Mouse (Mus musculus) erythroid progenitor cell, adult 5-6 weeks (primary cell): Measurements from ENCODE around the gene Nploc4. TPM values are rescaled to one million over a fixed set of nuclear protein-coding genes. Genes with fewer than 3 reads are reported as not detected.
"Not testable (repeated sequence)": the region's sequence is repeated elsewhere in the genome, so short reads cannot be mapped to it uniquely, and the experiment has no call there.

Source experiments
- ATAC-seq: replicated peaks from 2 replicates; pipeline ENCODE4 v1.8.0; 2016; ENCODE audit warnings: moderate number of reproducible peaks, mild to moderate bottlenecking, moderate TSS enrichment, inconsistent platforms; ENCODE audit not compliant: poor library complexity, low FRiP score, severe bottlenecking
- total RNA-seq, 2 experiments: library from RNA; stranded (forward) in 1 of 2; stranded (reverse) in 1 of 2; fragments of 150-400 nt in 1 of 2; fragments of 186-747, 209-891 nt in 1 of 2; gene quantifications; 2 replicates each; pipeline versions ENCODE4 v1.2.3 to v1.2.4; 2015 to 2017; ENCODE audit warnings: low replicate concordance in 2 of 2

Gene Nploc4
- total RNA-seq, 2 experiments from 2014 or later, result 35.2 to 65.8 TPM

GRCm38 (mm10) chr11:120445475-120445874 lies 8.0 kb upstream of the Nploc4 start:
- no peak for ATAC-seq

GRCm38 (mm10) chr11:120444106-120444505 lies 6.6 kb upstream of the Nploc4 start:
- ATAC-seq, result no peak

GRCm38 (mm10) chr11:120442765-120443280 lies 5.3 kb upstream of the Nploc4 start:
- ATAC-seq, result no peak

GRCm38 (mm10) chr11:120442344-120442743 lies 4.8 kb upstream of the Nploc4 start, which contains the start of gene Tspan10:
Gene Tspan10, plus strand, starts transcription at chr11:120442644.
- ATAC-seq, result no peak

- ATAC-seq, result no peak
These were observed 413 bp upstream of the Nploc4 start for GRCm38 (mm10) chr11:120437857-120438385.

- ATAC-seq, result no peak
These were observed 10.8 kb downstream of the Nploc4 start for GRCm38 (mm10) chr11:120426727-120427126.

GRCm38 (mm10) chr11:120423569-120424295 lies 13.8 kb downstream of the Nploc4 start:
- ATAC-seq, result peak; percentile 74

- ATAC-seq, result no peak
These were observed 14.6 kb downstream of the Nploc4 start for GRCm38 (mm10) chr11:120422651-120423568.

- ATAC-seq, result no peak
These were observed 18.9 kb downstream of the Nploc4 start for GRCm38 (mm10) chr11:120418592-120418991.

GRCm38 (mm10) chr11:120417852-120418251 lies 19.7 kb downstream of the Nploc4 start:
- no peak for ATAC-seq

- not testable (repeated sequence) for ATAC-seq
These were observed 23.9 kb downstream of the Nploc4 start for GRCm38 (mm10) chr11:120413621-120414020.

- no peak for ATAC-seq
These were observed 31.1 kb downstream of the Nploc4 start for GRCm38 (mm10) chr11:120406445-120406844.

GRCm38 (mm10) chr11:120405867-120406266 lies 31.6 kb downstream of the Nploc4 start:
- peak; percentile 79 for ATAC-seq

GRCm38 (mm10) chr11:120404814-120405213 lies 32.7 kb downstream of the Nploc4 start:
- ATAC-seq, result no peak

GRCm38 (mm10) chr11:120399319-120399718 lies 38.2 kb downstream of the Nploc4 start:
- ATAC-seq, result no peak

- no peak for ATAC-seq
These were observed 39.9 kb downstream of the Nploc4 start for GRCm38 (mm10) chr11:120397602-120398001.

GRCm38 (mm10) chr11:120395661-120396060 lies 41.8 kb downstream of the Nploc4 start:
- no peak for ATAC-seq

- no peak for ATAC-seq
These were observed 48.9 kb downstream of the Nploc4 start for GRCm38 (mm10) chr11:120388580-120388979.

GRCm38 (mm10) chr11:120387157-120387556 lies 50.4 kb downstream of the Nploc4 start:
- no peak; the same call in 1 of the 2 replicates for ATAC-seq

GRCm38 (mm10) chr11:120386632-120387031 lies 50.9 kb downstream of the Nploc4 start:
- ATAC-seq, result no peak
